Mouse (Mus musculus) forelimb bud, embryonic 11.5 days (tissue): ENCODE measurements around the gene Gm8356.
"Not testable (repeated sequence)": the region's sequence is repeated elsewhere in the genome, so short reads cannot be mapped to it uniquely, and the experiment has no call there.

Source experiments
- DNase-seq: peaks from one replicate; pipeline ENCODE4 v3.0.0-alpha.2; 2012; ENCODE audit warnings: low read depth, low spot score

The Gm8356 gene

GRCm38 (mm10) chr14:6537190-6537589 is at the start of gene Gm8356:
TSS of gene Gm8356 (minus strand) at chr14:6537290.
- DNase-seq: not testable (repeated sequence)

- DNase-seq: not testable (repeated sequence)
Measured at GRCm38 (mm10) chr14:6486331-6486730, 50.8 kb downstream of the Gm8356 start.

DNA sequence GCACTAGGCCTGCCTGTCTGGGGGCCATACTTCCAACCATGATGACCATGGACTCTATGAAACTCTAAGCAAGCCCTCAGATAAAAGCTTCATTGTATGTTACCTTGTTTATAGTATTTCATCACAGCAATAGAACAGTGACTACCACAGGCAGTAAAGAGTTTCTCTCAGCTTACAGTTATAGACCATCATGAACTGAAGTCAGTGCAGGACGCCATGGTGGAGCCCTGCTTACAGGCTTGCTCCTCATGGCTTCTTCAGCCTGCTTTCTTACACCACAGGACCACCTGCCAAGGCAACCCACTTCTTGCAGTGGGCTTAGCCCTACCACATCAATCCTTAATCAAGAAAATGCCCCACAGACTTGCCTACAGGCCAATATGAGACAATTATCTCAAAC is 51.5 kb downstream of the Gm8356 start:
- not testable (repeated sequence) for DNase-seq

DNA sequence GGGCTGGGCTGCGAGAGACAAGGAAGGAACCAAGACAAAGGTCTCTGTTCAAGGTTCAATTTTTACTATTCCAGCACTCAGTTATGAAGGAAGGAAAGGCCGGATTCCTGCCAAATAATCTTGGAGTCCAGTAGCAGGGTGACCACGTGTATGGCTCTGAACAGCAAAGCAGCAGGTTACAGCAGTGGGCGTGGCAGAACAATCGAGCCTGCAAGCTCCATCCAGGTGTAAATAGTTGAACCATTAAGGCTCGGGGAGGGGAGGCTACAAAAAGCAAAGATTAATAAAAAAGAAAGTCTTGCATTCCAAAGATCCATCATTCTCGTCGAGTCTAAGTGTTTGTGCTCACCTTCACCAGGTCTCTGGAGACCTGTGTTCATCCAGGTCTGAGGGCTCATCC is 55.0 kb downstream of the Gm8356 start:
- DNase-seq: not testable (repeated sequence)
